In the genomic region with DNA sequence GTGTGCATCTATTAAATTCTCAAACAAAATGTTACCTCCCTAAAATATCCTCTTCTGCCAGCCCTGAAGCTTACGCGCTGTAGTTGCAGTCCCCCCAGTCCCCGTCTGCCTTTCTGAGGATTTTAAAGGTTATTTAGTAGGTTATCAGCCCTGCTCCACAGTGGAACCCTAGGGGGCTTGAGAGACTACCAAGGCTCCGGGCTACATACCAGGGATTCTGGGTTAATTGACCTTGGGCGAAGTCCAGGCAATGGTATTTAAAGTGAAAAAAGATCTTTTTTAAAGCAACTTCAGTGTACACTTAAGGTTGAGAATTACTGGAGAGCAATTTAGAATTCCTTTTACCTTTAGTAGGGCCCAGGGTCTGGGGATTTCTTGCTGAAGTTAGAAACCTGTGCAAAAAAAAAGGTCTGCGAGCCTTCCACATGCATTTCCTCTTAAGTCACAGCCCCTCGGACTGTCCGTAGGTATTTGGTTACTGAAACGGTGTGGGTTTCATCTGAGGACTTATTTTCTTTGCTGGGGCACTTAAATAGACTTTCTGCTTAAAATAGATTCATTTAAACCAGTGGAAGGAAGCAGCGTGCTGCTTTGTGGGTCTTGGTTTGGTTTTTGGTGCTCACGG, we compare ENCODE assay signal across 18 mouse cellular contexts.
DNase-seq lines count a peak whose midpoint lies in the region; ATAC-seq and TF ChIP-seq lines count a peak whose summit lies in the region.
"Had no signal": no experiment of that assay in that cellular context is flagged by ENCODE, and none has a peak within 500 bp of the region (broad histone marks: within the 10 kb centered on the region; RNA-seq: fewer than 3 reads in every experiment).

No protein-coding gene starts in this region.

- no peak overlapping the region for H3K9ac ChIP-seq in lung, embryonic 15.5 days
- H3K9ac ChIP-seq in embryonic facial prominence, embryonic 11.5 days (replicated peaks; ENCODE audit: low read length), result no peak overlapping the region
- H3K9ac ChIP-seq in limb, embryonic 13.5 days, result no peak overlapping the region
- H3K9ac ChIP-seq: liver, embryonic 13.5 days; neural tube, embryonic 12.5 days had no signal

- H3K4me2 ChIP-seq in lung, embryonic 15.5 days, result no peak overlapping the region
- H3K4me2 ChIP-seq in embryonic facial prominence, embryonic 11.5 days (ENCODE audit: low read depth, low read length), result no peak overlapping the region
- H3K4me2 ChIP-seq in limb, embryonic 13.5 days (replicated peaks), result 0 out of 2 replicates have a peak overlapping the region, but pooled peaks have one; percentile 19
- H3K4me2 ChIP-seq: liver, embryonic 13.5 days; neural tube, embryonic 12.5 days had no signal

- TF ChIP-seq CTCF in kidney, adult 2 months (conservative IDR thresholded peaks at IDR 0.05; ENCODE audit: insufficient read depth, insufficient read length, low read depth, low read length), result no peak

- DNase-seq in kidney, adult 2 months, result peak; percentile 34
- DNase-seq in kidney, adult 18-20 months, result no peak
- DNase-seq in lung, postnatal 4 days, result no peak
- DNase-seq in embryonic facial prominence, embryonic 11.5 days (ENCODE audit: low spot score), result peak; percentile 51
- no peak for DNase-seq in spleen, postnatal 4 days (ENCODE audit: low spot score in 2 of 2)
- DNase-seq in frontal cortex, postnatal 14 days (ENCODE audit: low spot score in 2 of 2), result no peak
- DNase-seq: cerebellum, postnatal 25 days; gastrocnemius, postnatal 36 days; heart, postnatal 36 days; liver, embryonic 13.5 days; right cerebral cortex, postnatal 14 days; thymus, postnatal 25 days had no signal

- TF ChIP-seq POLR2A in kidney, adult 2 months (IDR thresholded peaks at IDR 0.05; ENCODE audit: low read depth, low read length), result no peak

- no peaks in the 10 kb centered on the region for H3K4me1 ChIP-seq in kidney, adult 2 months (ENCODE audit: control insufficient read depth, insufficient read depth, low read length)
- H3K4me1 ChIP-seq in lung, embryonic 15.5 days, result no peaks in the 10 kb centered on the region; the same call in 1 of the 2 replicates
- H3K4me1 ChIP-seq in embryonic facial prominence, embryonic 11.5 days (ENCODE audit: control insufficient read depth, insufficient read depth, low read length), result 0 out of 2 replicates have a peak, but pooled peaks cover 2% of the 10 kb centered on the region
- H3K4me1 ChIP-seq in limb, embryonic 13.5 days, result peaks cover 35% of the 10 kb centered on the region
- H3K4me1 ChIP-seq: liver, embryonic 13.5 days; neural tube, embryonic 12.5 days had no signal

- H3K4me3 ChIP-seq in kidney, adult 2 months (ENCODE audit: insufficient read depth, low read depth, low read length), result no peak overlapping the region
- H3K4me3 ChIP-seq in lung, embryonic 15.5 days, result no peak overlapping the region
- no peak overlapping the region for H3K4me3 ChIP-seq in embryonic facial prominence, embryonic 11.5 days (ENCODE audit: low read depth, low read length)
- no peak overlapping the region for H3K4me3 ChIP-seq in limb, embryonic 13.5 days
- H3K4me3 ChIP-seq: heart, embryonic 10.5 days; liver, embryonic 13.5 days; neural tube, embryonic 12.5 days had no signal

- H3K36me3 ChIP-seq in kidney, adult 2 months (ENCODE audit: control insufficient read depth, insufficient read depth, low read length), result peaks cover 2% of the 10 kb centered on the region; the same call in 1 of the 2 replicates
- peaks cover 30% of the 10 kb centered on the region for H3K36me3 ChIP-seq in lung, embryonic 15.5 days
- peaks cover 15% of the 10 kb centered on the region for H3K36me3 ChIP-seq in embryonic facial prominence, embryonic 11.5 days (replicated peaks; ENCODE audit: control insufficient read depth, insufficient read depth, low read depth, low read length)
- H3K36me3 ChIP-seq in limb, embryonic 13.5 days, result peaks cover 43% of the 10 kb centered on the region

- no peak overlapping the region for H3K27ac ChIP-seq in kidney, adult 2 months (ENCODE audit: insufficient read depth, low read depth, low read length)
- peak overlapping the region; percentile 13; the same call in 1 of the 2 replicates for H3K27ac ChIP-seq in lung, embryonic 15.5 days
- peak overlapping the region; percentile 43 for H3K27ac ChIP-seq in embryonic facial prominence, embryonic 11.5 days (replicated peaks; ENCODE audit: low read depth, low read length)
- H3K27ac ChIP-seq in limb, embryonic 13.5 days, result peak overlapping the region; percentile 79
- H3K27ac ChIP-seq: heart, embryonic 10.5 days; hindbrain, postnatal 0 days; liver, embryonic 13.5 days; neural tube, embryonic 12.5 days; stomach, postnatal 0 days had no signal

- ATAC-seq in lung, embryonic 15.5 days (ENCODE audit: borderline replicate concordance, extremely low read depth, low FRiP score, low TSS enrichment), result no peak
- ATAC-seq in embryonic facial prominence, embryonic 11.5 days (replicated peaks; ENCODE audit: insufficient number of reproducible peaks, low FRiP score, low TSS enrichment, low read depth), result no peak
- peak; percentile 74 for ATAC-seq in limb, embryonic 13.5 days (ENCODE audit: low FRiP score, low read depth)
- ATAC-seq: hindbrain, postnatal 0 days had no signal

- no peaks in the 10 kb centered on the region for H3K27me3 ChIP-seq in kidney, adult 2 months (replicated peaks; ENCODE audit: control insufficient read depth, insufficient read depth, low read length)
- no peaks in the 10 kb centered on the region for H3K27me3 ChIP-seq in lung, embryonic 15.5 days
- H3K27me3 ChIP-seq in embryonic facial prominence, embryonic 11.5 days (ENCODE audit: control insufficient read depth, insufficient read depth, low read length), result no peaks in the 10 kb centered on the region
- H3K27me3 ChIP-seq in limb, embryonic 13.5 days, result 0 out of 2 replicates have a peak, but pooled peaks cover 4% of the 10 kb centered on the region
- H3K27me3 ChIP-seq: liver, embryonic 13.5 days; neural tube, embryonic 12.5 days had no signal

- H3K9me3 ChIP-seq in lung, embryonic 15.5 days, result peaks cover 7% of the 10 kb centered on the region; the same call in 1 of the 2 replicates
- H3K9me3 ChIP-seq in embryonic facial prominence, embryonic 11.5 days (replicated peaks; ENCODE audit: control insufficient read depth, low read length), result peaks cover 13% of the 10 kb centered on the region
- H3K9me3 ChIP-seq in limb, embryonic 13.5 days, result peaks cover 32% of the 10 kb centered on the region
- H3K9me3 ChIP-seq: liver, embryonic 13.5 days had no signal

- 56% methylated on average over 11 of the region's 11 CpGs for WGBS in kidney, adult 2 months
- 74% methylated on average over 11 of the region's 11 CpGs for WGBS in lung, embryonic 15.5 days
- WGBS in embryonic facial prominence, embryonic 11.5 days, result 37% methylated on average over 11 of the region's 11 CpGs
- WGBS in limb, embryonic 13.5 days, result 32% methylated on average over 11 of the region's 11 CpGs

Comparison
In these comparisons a context has a peak if more than half of its experiments do, and no peak if none do; other contexts are left out.
1. DNase-seq: peak in kidney, adult 2 months (single experiment) and embryonic facial prominence, embryonic 11.5 days (single experiment); none in kidney, adult 18-20 months (single experiment), lung, postnatal 4 days (0 of 2), spleen, postnatal 4 days (0 of 2) and frontal cortex, postnatal 14 days (0 of 2).